Mouse (Mus musculus): ENCODE results near the gene Adamts7.
A peak's percentile ranks its signal among the peaks of the same experiment; 100 is the strongest.

Adamts7 gene

GRCm38 (mm10) chr9:90162926-90163748, at the start of gene Adamts7:
TSS of gene Adamts7 (plus strand) at chr9:90163069.
- ATAC-seq (ENCODE audit: insufficient number of reproducible peaks, low FRiP score, low TSS enrichment): peak; percentile 47; the same call in 1 of the 2 replicates

- no peak for ATAC-seq (ENCODE audit: insufficient number of reproducible peaks, low FRiP score, low TSS enrichment)
These were observed 49.7 kb upstream of the Adamts7 start for GRCm38 (mm10) chr9:90113151-90113550.

- ATAC-seq (ENCODE audit: insufficient number of reproducible peaks, low FRiP score, low TSS enrichment): peak; percentile 53
These were observed 49.0 kb upstream of the Adamts7 start for GRCm38 (mm10) chr9:90113651-90114566.

DNA sequence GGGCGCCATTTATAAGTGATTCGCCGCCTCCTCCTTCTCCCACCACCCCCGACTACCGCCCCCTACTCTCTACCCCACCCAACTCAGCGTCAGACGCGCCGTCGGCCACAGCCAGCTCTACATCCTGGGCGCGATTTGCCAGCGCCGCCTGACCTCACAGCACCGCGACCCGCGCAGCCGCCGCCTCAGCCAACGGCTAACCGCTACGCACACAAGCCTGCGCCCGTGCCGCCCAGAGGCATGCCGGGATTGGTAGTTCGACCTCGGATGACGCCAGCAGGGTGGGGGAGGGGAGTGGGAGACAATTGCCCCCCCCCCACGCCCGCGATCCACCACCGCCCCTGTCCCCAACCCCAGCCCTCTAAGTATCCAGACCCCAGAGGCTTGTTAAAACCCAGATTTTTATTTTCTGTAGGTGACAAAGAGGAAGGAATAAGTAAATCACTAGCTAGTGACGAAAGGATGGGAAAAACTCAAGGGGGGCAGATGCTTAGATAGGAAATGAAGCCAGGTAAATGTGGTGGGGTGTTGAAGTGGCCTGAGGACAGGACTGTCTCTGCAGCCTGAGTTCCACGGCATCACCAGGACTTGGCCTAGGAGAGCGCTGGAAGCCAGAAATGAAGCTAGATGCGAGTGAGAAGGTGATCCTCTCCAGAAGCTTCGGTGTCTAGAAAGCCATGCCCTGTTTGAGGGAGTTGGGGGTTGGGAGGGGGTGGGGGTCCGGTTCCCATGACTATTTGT, 48.1 kb upstream of the Adamts7 start, which contains the start of gene Morf4l1:
Gene Morf4l1 (minus strand): TSS at position 208 of the 741 bp plus-strand sequence.
- peak; percentile 98 for ATAC-seq (ENCODE audit: insufficient number of reproducible peaks, low FRiP score, low TSS enrichment)

DNA sequence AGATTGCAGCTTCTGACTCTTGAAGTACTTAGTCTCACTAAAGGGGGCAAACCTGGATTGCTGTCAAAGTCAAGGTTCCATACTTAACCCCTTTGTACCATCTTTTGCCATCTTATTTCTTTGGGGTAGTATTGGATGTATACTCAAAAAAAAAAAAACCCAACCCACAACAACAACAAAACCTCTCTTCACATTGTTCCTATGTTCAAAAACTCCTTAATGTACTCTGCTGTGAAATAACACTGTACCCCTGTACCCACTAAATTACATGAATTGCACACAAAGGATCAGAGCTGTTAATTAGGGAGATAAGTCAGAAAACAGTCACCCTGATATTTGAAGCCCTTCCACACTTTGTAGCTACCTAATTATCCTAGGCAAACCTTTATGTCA, 47.6 kb upstream of the Adamts7 start:
- no peak for ATAC-seq (ENCODE audit: insufficient number of reproducible peaks, low FRiP score, low TSS enrichment)

DNA sequence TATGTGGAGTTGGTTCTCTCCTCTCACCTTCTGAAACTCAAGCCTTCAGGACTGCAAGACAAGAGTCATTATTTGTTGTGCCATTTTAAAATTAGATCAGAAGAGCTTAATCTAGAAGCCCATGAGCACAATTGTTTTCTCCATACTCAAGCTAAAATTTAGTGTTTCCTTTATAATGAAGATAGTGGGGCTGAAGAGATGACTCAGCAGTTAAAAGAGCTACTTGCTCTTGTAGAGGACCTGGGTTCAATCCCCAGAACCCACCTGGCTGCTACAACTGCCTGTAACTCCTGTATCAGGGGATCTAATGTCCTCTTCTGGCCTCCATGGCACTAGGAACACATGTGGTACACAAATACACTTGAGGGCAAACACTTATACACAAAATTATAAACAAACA, 45.6 kb upstream of the Adamts7 start:
- no peak for ATAC-seq (ENCODE audit: insufficient number of reproducible peaks, low FRiP score, low TSS enrichment)

DNA sequence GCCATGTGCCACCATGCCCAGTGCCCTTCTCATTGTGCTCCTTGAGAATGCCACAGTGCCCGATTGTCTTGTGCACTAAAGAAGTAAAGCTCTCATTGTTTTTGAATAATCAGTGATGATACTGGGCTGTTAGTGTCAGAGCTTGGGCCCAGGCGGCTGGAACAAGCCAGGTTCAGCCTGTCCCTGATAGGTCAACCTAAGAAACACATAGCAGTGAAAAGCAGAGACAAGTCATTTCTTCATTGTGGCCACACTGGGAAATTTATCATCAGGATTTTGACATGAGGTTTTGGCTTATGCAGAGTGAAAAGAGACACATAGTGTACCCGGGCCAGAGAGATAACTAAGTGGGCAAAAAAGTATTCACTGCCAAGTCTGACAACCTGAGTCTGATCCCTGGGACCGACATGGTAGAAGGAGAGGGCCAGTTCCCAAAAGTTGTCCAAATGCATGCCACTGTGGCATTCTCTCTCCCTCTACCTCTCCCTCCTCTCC, 40.6 kb upstream of the Adamts7 start:
- ATAC-seq (ENCODE audit: insufficient number of reproducible peaks, low FRiP score, low TSS enrichment): no peak

GRCm38 (mm10) chr9:90124156-90124872, 38.6 kb upstream of the Adamts7 start:
- ATAC-seq (ENCODE audit: insufficient number of reproducible peaks, low FRiP score, low TSS enrichment): no peak

GRCm38 (mm10) chr9:90124873-90125245, 38.0 kb upstream of the Adamts7 start:
- no peak for ATAC-seq (ENCODE audit: insufficient number of reproducible peaks, low FRiP score, low TSS enrichment)

DNA sequence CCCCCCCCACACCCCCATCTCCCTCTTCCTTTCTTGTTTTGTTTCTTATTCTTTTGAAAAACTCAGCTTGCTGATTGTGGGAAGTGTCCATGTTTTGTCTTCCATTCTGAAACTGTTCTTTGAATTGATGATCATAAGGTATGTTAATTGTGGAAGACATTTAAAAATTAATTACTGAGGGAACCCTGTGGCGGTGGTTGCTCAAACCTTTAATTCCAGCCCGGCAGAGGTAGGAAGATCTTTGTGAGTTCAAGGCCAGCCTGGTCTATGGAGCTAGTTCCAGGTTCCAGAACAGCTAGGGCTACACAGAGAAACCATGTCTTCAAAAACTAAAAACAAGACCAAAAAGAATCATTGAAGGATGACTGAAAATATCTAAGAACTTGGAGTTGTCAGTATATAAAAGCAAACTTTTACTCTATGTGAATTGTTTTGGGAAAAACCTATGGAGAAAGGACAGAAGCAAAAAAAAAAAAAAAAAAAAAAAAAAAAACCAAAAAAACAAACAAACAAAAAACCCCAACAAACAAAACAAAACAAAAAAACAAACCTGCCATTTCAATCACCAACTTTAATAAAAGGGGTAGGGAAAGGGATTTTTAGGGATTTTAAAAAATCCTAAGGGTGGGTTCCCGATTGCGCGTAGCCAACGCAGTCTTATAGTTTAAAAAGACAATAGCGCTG, 37.3 kb upstream of the Adamts7 start:
- no peak for ATAC-seq (ENCODE audit: insufficient number of reproducible peaks, low FRiP score, low TSS enrichment)

DNA sequence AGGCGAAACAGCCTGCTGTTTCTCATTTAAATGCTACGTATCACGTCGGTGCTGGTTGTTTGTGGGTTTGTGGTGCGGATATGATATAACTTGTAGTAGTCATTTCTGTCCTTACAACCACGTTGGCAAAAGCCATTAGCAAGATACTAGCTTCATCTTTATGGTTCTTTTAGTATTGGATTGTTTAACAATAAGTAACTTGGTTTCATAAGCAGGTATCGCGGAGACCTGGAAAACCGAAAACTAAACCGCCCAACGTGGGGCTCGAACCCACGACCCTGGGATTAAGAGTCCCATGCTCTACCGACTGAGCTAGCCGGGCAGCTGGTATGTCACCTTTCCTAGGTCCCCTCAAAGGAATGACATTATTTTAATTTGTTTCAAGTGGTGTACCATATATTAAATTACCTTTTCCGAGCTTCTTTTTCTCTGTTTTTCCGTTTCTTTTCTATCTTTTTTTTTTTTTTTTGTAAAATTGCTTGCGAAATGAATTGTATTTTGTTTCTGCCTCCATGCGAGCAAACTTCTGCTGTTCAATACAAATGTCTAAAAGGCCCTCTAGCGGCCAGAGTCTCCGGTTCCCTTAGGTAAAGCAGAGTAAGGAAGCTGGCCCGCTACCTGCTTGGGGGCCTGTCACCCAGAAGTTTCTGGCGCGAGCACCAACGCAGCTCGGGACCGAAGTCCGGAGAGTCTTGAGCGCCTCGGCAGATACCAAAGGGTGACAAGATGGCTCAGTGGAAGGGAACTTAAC, 36.4 kb upstream of the Adamts7 start:
- peak; percentile 79 for ATAC-seq (ENCODE audit: insufficient number of reproducible peaks, low FRiP score, low TSS enrichment)

- ATAC-seq (ENCODE audit: insufficient number of reproducible peaks, low FRiP score, low TSS enrichment): no peak
These were observed 35.7 kb upstream of the Adamts7 start for GRCm38 (mm10) chr9:90127146-90127545.

DNA sequence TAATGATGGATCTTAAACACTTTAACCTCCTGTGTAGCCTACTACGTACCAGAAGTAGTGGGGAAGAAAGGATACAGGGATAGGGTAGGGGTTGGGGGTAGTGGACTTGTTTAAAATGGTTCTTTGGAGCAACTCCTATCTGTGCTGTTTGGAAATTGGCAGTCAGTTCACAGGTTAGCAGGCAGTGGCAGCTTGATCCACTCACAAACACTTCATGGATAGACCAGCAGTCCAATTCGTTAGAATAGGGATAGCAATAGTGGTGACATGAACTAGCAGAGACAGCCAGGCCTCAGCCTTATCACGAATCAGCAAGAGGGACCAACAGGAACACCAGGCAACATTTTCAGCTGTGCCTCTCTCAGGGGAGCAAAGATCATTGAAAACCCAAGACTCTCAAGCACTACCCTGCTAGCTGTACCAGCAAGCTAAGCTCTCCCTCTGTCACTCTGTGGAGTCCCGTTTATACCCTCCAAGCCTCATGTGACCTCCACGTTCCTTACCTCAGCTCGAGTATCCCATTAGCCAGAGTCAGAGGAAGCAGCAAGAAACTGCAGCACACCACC, 34.1 kb upstream of the Adamts7 start:
- no peak for ATAC-seq (ENCODE audit: insufficient number of reproducible peaks, low FRiP score, low TSS enrichment)

- ATAC-seq (ENCODE audit: insufficient number of reproducible peaks, low FRiP score, low TSS enrichment): no peak
These were observed 29.1 kb upstream of the Adamts7 start for GRCm38 (mm10) chr9:90133562-90134355.

GRCm38 (mm10) chr9:90135466-90135865, 27.4 kb upstream of the Adamts7 start:
- no peak for ATAC-seq (ENCODE audit: insufficient number of reproducible peaks, low FRiP score, low TSS enrichment)

- no peak for ATAC-seq (ENCODE audit: insufficient number of reproducible peaks, low FRiP score, low TSS enrichment)
These were observed 26.7 kb upstream of the Adamts7 start for GRCm38 (mm10) chr9:90135963-90136677.

DNA sequence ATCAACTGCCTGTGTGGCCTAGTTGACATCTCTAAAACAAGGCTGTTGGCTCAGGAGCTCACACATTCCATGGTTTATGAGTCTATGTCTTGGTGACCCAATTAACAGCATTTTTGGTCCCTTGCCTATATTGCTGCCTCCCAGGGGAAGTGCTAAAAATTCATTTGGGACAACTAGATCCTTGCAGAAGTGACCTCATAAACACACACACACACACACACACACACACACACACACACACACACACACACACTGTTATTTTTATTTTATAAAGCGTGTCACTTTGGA, 26.2 kb upstream of the Adamts7 start:
- no peak for ATAC-seq (ENCODE audit: insufficient number of reproducible peaks, low FRiP score, low TSS enrichment)

All from cerebellum, adult (tissue).